Mouse (Mus musculus) midbrain, embryonic 10.5 days (tissue): ENCODE data around the gene Ccs. TPM values are rescaled to one million over a fixed set of nuclear protein-coding genes. Genes with fewer than 3 reads are reported as not detected.
A peak's percentile ranks its signal among the peaks of the same experiment; 100 is the strongest.
"Not testable (repeated sequence)": the region's sequence is repeated elsewhere in the genome, so short reads cannot be mapped to it uniquely, and the experiment has no call there.

Source experiments
- DNase-seq: peaks from one replicate; pipeline ENCODE4 v3.0.0-alpha.2; 2017; ENCODE audit warnings: low spot score
- H3K27ac ChIP-seq: fragments of 300-500 bp; sonication (generic); replicated peaks from 2 replicates; pipeline ENCODE4 v1.5.1; 2016; ENCODE audit warnings: mild to moderate bottlenecking
- H3K27me3 ChIP-seq: fragments of 300-500 bp; sonication (generic); 2 replicates; pipeline ENCODE4 v1.6.1; 2016; ENCODE audit warnings: low read depth, mild to moderate bottlenecking; ENCODE audit not compliant: poor library complexity, severe bottlenecking
- H3K36me3 ChIP-seq: fragments of 300-500 bp; sonication (generic); 2 replicates; pipeline ENCODE4 v1.6.1; 2016; ENCODE audit warnings: mild to moderate bottlenecking, moderate library complexity
- H3K4me1 ChIP-seq: fragments of 300-500 bp; sonication (generic); 2 replicates; pipeline ENCODE4 v1.6.1; 2016
- H3K4me3 ChIP-seq: fragments of 300-500 bp; sonication (generic); 2 replicates; pipeline ENCODE4 v1.5.1; 2016; ENCODE audit warnings: mild to moderate bottlenecking, moderate library complexity
- H3K9me3 ChIP-seq: fragments of 300-500 bp; sonication (generic); replicated peaks from 2 replicates; pipeline ENCODE4 v1.6.1; 2016; ENCODE audit warnings: mild to moderate bottlenecking
- WGBS: fragments of 180-500 bp; shearing (Covaris S2); methylation state at CpG from one replicate; pipeline ENCODE4 v1.1.7; 2016; 5-methylcytosine and 5-hydroxymethylcytosine counted together
- polyA plus RNA-seq: library from polyadenylated mRNA; unstranded; fragments of >200 nt; fragmentation: Nextera tagmentation; extraction: Ambion mirVana; gene quantifications from 2 replicates; pipeline ENCODE4 v1.2.1, GENCODE M21; 2016

Gene Ccs
- polyA plus RNA-seq = 41.6 and 43.1 TPM in 2 replicates

- WGBS = under 1% methylated on average over 25 of the region's 25 CpGs
- Histone ChIP-seq H3K4me1 (peaks cover 21% of the 10 kb centered on the region), H3K36me3 (no peaks in the 10 kb centered on the region), H3K9me3 (no peaks in the 10 kb centered on the region), H3K4me3 (peak within 1 kb of the TSS; percentile 72), H3K27ac (peak within 1 kb of the TSS; percentile 83), H3K27me3 (peaks cover 31% of the 10 kb centered on the region)
- peak; percentile 92 for DNase-seq
Observed at GRCm38 (mm10) chr19:4839149-4839548, at the start of gene Ccs, which contains the start of gene Ccdc87. Ccs (minus strand) TSS chr19:4839332. Ccdc87 (plus strand) TSS chr19:4839366.

- no peak overlapping the region for H3K27ac ChIP-seq
- peaks cover 2% of the 10 kb centered on the region for H3K36me3 ChIP-seq
- H3K4me3 ChIP-seq = no peak overlapping the region
- peaks cover 16% of the 10 kb centered on the region for H3K4me1 ChIP-seq
- H3K27me3 ChIP-seq = no peaks in the 10 kb centered on the region
- 84% methylated on average over 4 of the region's 4 CpGs for WGBS
- H3K9me3 ChIP-seq = no peaks in the 10 kb centered on the region
- DNase-seq = no peak
Observed at GRCm38 (mm10) chr19:4883961-4884360, 44.8 kb upstream of the Ccs start.

GRCm38 (mm10) chr19:4879324-4879703 lies 40.2 kb upstream of the Ccs start:
- Histone ChIP-seq H3K4me3 (peak overlapping the region; percentile 94), H3K9me3 (no peaks in the 10 kb centered on the region), H3K36me3 (no peaks in the 10 kb centered on the region; the same call in 1 of the 2 replicates), H3K27ac (no peak overlapping the region), H3K4me1 (peaks cover 41% of the 10 kb centered on the region), H3K27me3 (peaks cover 12% of the 10 kb centered on the region)
- no peak for DNase-seq
- 77% methylated on average over 10 of the region's 10 CpGs for WGBS

GRCm38 (mm10) chr19:4878405-4879323 lies 39.5 kb upstream of the Ccs start, which contains the start of gene Zdhhc24:
Zdhhc24 (plus strand) TSS chr19:4878668.
- no peaks in the 10 kb centered on the region for H3K9me3 ChIP-seq
- peak within 1 kb of the TSS; percentile 86 for H3K27ac ChIP-seq
- peaks cover 41% of the 10 kb centered on the region for H3K4me1 ChIP-seq
- 2% methylated on average over 52 of the region's 52 CpGs for WGBS
- peak; percentile 97 for DNase-seq
- peak within 1 kb of the TSS; percentile 94 for H3K4me3 ChIP-seq
- H3K27me3 ChIP-seq = peaks cover 12% of the 10 kb centered on the region
- no peaks in the 10 kb centered on the region; the same call in 1 of the 2 replicates for H3K36me3 ChIP-seq

GRCm38 (mm10) chr19:4877785-4878184 lies 38.7 kb upstream of the Ccs start, which contains the start of gene Actn3:
Actn3 (minus strand) TSS chr19:4877909.
- DNase-seq = peak; percentile 28
- WGBS = 3% methylated on average over 17 of the region's 17 CpGs
- Histone ChIP-seq H3K27me3 (peaks cover 12% of the 10 kb centered on the region), H3K9me3 (no peaks in the 10 kb centered on the region), H3K4me1 (peaks cover 41% of the 10 kb centered on the region), H3K27ac (peak within 1 kb of the TSS; percentile 86), H3K36me3 (no peaks in the 10 kb centered on the region), H3K4me3 (peak within 1 kb of the TSS; percentile 94)

GRCm38 (mm10) chr19:4876755-4877154 lies 37.6 kb upstream of the Ccs start:
- no peak overlapping the region for H3K27ac ChIP-seq
- WGBS = 82% methylated on average over 3 of the region's 3 CpGs

GRCm38 (mm10) chr19:4876241-4876640 lies 37.1 kb upstream of the Ccs start:
- no peak overlapping the region for H3K27ac ChIP-seq
- H3K9me3 ChIP-seq = no peaks in the 10 kb centered on the region
- H3K4me1 ChIP-seq = peaks cover 41% of the 10 kb centered on the region
- peaks cover 12% of the 10 kb centered on the region for H3K27me3 ChIP-seq
- no peaks in the 10 kb centered on the region for H3K36me3 ChIP-seq
- H3K4me3 ChIP-seq = no peak overlapping the region
- DNase-seq = no peak
- WGBS = 82% methylated on average over 4 of the region's 4 CpGs

More at GRCm38 (mm10) chr19:4876755-4877154, 37.6 kb upstream of the Ccs start:
- peaks cover 12% of the 10 kb centered on the region for H3K27me3 ChIP-seq
- no peak for DNase-seq
- no peaks in the 10 kb centered on the region for H3K36me3 ChIP-seq
- no peaks in the 10 kb centered on the region for H3K9me3 ChIP-seq
- peaks cover 41% of the 10 kb centered on the region for H3K4me1 ChIP-seq
- H3K4me3 ChIP-seq = 0 out of 2 replicates have a peak overlapping the region, but pooled peaks have one; percentile 94

GRCm38 (mm10) chr19:4874613-4875012 lies 35.5 kb upstream of the Ccs start:
- H3K27me3 ChIP-seq = peaks cover 12% of the 10 kb centered on the region
- H3K9me3 ChIP-seq, H3K4me3 ChIP-seq, H3K27ac ChIP-seq, H3K36me3 ChIP-seq, DNase-seq: not testable (repeated sequence)
- peaks cover 31% of the 10 kb centered on the region for H3K4me1 ChIP-seq
- 93% methylated on average over 1 of the region's 1 CpGs for WGBS

- no peak overlapping the region for H3K27ac ChIP-seq
- DNase-seq = no peak
- no peaks in the 10 kb centered on the region for H3K9me3 ChIP-seq
- H3K27me3 ChIP-seq = no peaks in the 10 kb centered on the region
- 9% methylated on average over 17 of the region's 17 CpGs for WGBS
- peaks cover 9% of the 10 kb centered on the region; the same call in 1 of the 2 replicates for H3K36me3 ChIP-seq
- H3K4me3 ChIP-seq = 0 out of 2 replicates have a peak overlapping the region, but pooled peaks have one; percentile 21
- H3K4me1 ChIP-seq = peaks cover 7% of the 10 kb centered on the region
Observed at GRCm38 (mm10) chr19:4865147-4865546, 26.0 kb upstream of the Ccs start.

GRCm38 (mm10) chr19:4863048-4863447 lies 23.9 kb upstream of the Ccs start:
- Histone ChIP-seq H3K4me1 (peaks cover 7% of the 10 kb centered on the region), H3K4me3 (no peak overlapping the region), H3K27me3 (no peaks in the 10 kb centered on the region), H3K36me3 (peaks cover 20% of the 10 kb centered on the region), H3K27ac (no peak overlapping the region), H3K9me3 (no peaks in the 10 kb centered on the region)
- no peak for DNase-seq
- WGBS = 86% methylated on average over 6 of the region's 6 CpGs

GRCm38 (mm10) chr19:4859081-4859480 lies 19.9 kb upstream of the Ccs start:
- peaks cover 20% of the 10 kb centered on the region for H3K36me3 ChIP-seq
- H3K27ac ChIP-seq = no peak overlapping the region
- H3K9me3 ChIP-seq = no peaks in the 10 kb centered on the region
- peaks cover 13% of the 10 kb centered on the region for H3K27me3 ChIP-seq
- peaks cover 21% of the 10 kb centered on the region for H3K4me1 ChIP-seq
- DNase-seq = no peak
- no peak overlapping the region for H3K4me3 ChIP-seq
- WGBS = 87% methylated on average over 6 of the region's 6 CpGs

- Histone ChIP-seq H3K27me3 (peaks cover 13% of the 10 kb centered on the region), H3K27ac (no peak overlapping the region), H3K36me3 (peaks cover 15% of the 10 kb centered on the region), H3K4me1 (peaks cover 21% of the 10 kb centered on the region), H3K9me3 (no peaks in the 10 kb centered on the region), H3K4me3 (peak overlapping the region; percentile 74)
- no peak for DNase-seq
- WGBS = 42% methylated on average over 4 of the region's 4 CpGs
Observed at GRCm38 (mm10) chr19:4855951-4856350, 16.8 kb upstream of the Ccs start.

GRCm38 (mm10) chr19:4855470-4855820 lies 16.3 kb upstream of the Ccs start:
- Histone ChIP-seq H3K9me3 (no peaks in the 10 kb centered on the region), H3K36me3 (peaks cover 11% of the 10 kb centered on the region), H3K27ac (peak overlapping the region; percentile 84), H3K4me1 (peaks cover 23% of the 10 kb centered on the region), H3K4me3 (peak overlapping the region; percentile 74), H3K27me3 (peaks cover 13% of the 10 kb centered on the region)
- WGBS = 2% methylated on average over 14 of the region's 14 CpGs
- no peak for DNase-seq
